ENCODE assay signal across 9 mouse cellular contexts in the genomic region with DNA sequence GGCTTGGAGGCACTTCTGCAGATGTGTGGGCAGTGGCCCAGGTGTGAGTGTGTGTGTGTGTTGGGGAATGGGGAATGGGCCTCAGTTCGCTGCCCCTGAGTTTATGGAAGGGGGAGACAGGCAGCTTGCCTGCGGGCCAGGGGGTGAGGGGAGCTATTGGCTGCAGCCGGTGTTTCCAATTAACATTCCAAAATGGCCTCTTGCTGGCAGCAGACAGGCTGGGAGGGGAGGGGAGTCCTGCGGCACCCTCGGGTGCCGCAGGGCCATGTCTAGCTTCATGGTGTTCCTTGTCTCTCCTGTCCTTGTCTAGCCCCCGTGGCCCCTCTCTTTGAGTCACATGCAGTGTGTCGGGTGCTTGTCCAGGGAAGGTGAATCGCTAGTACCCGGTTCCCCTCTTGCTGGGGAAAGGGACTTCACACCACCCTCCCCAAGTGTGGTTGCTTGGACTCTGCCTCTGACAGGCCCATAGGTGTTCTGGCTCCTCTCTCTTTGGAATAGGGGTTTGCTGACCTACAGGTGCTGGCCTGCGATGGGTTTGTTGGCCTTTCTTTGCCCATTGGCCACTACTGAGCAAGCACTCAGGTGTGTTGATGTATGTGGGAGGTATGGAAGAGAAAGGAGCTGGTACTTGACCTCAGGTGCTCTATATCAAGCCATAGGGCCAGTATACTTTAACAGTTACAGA. TPM values are rescaled to one million over a fixed set of nuclear protein-coding genes. Genes with fewer than 3 reads are reported as not detected.
DNase-seq lines count a peak whose midpoint lies in the region; ATAC-seq and TF ChIP-seq lines count a peak whose summit lies in the region.
"Had no signal": no experiment of that assay in that cellular context is flagged by ENCODE, and none has a peak within 500 bp of the region (broad histone marks: within the 10 kb centered on the region; RNA-seq: fewer than 3 reads in every experiment).

No protein-coding gene starts in this region.

- TF ChIP-seq CTCF in cerebellum, adult 2 months (IDR thresholded peaks at IDR 0.05; ENCODE audit: borderline replicate concordance, insufficient read depth, low read depth, low read length) = no peak

- H3K27me3 ChIP-seq in cerebellum, adult 2 months (ENCODE audit: control insufficient read depth, insufficient read depth, low read length) = no peaks in the 10 kb centered on the region
- no peaks in the 10 kb centered on the region for H3K27me3 ChIP-seq in embryonic facial prominence, embryonic 13.5 days
- H3K27me3 ChIP-seq in liver, embryonic 12.5 days (replicated peaks) = peaks cover 35% of the 10 kb centered on the region
- H3K27me3 ChIP-seq: Patski had no signal

- ATAC-seq in cerebellum, adult (ENCODE audit: insufficient number of reproducible peaks, low FRiP score, low TSS enrichment) = no peak
- ATAC-seq in embryonic facial prominence, embryonic 13.5 days (ENCODE audit: insufficient number of reproducible peaks, insufficient read depth, low FRiP score, low TSS enrichment, low read depth) = no peak
- no peak for ATAC-seq in liver, embryonic 12.5 days
- ATAC-seq: Patski had no signal

- TF ChIP-seq POLR2A in cerebellum, adult 2 months (IDR thresholded peaks at IDR 0.05; ENCODE audit: borderline replicate concordance, insufficient read depth, low read length) = no peak

- peaks cover 42% of the 10 kb centered on the region for H3K36me3 ChIP-seq in embryonic facial prominence, embryonic 13.5 days
- peaks cover 42% of the 10 kb centered on the region for H3K36me3 ChIP-seq in liver, embryonic 12.5 days

- DNase-seq in cerebellum, adult 2 months = peak in 1 of 2 experiments; percentile 51
- DNase-seq in CD4-positive helper T cell, adult 2 months (ENCODE audit: low read depth, low spot score) = peak; percentile 33
- peak; percentile 73 for DNase-seq in heart, postnatal 4 days
- DNase-seq in retina, embryonic 14.5 days (ENCODE audit: low spot score) = peak; percentile 55
- DNase-seq in thymus, postnatal 4 days = no peak

- peak overlapping the region; percentile 92 for H3K4me3 ChIP-seq in cerebellum, adult 2 months (replicated peaks; ENCODE audit: insufficient read depth, low read depth, low read length)
- peak overlapping the region; percentile 97 for H3K4me3 ChIP-seq in embryonic facial prominence, embryonic 13.5 days
- H3K4me3 ChIP-seq in liver, embryonic 12.5 days = peak overlapping the region; percentile 80

- H3K27ac ChIP-seq in cerebellum, adult 2 months (ENCODE audit: insufficient read depth, low read length) = peak overlapping the region; percentile 67; the same call in 1 of the 2 replicates
- peak overlapping the region; percentile 99 for H3K27ac ChIP-seq in embryonic facial prominence, embryonic 13.5 days
- no peak overlapping the region for H3K27ac ChIP-seq in liver, embryonic 12.5 days

- 1% methylated on average over 11 of the region's 11 CpGs for WGBS in cerebellum, adult 2 months
- 4% methylated on average over 11 of the region's 11 CpGs for WGBS in embryonic facial prominence, embryonic 13.5 days
- 15% methylated on average over 11 of the region's 11 CpGs for WGBS in liver, embryonic 12.5 days (ENCODE audit: insufficient replicate concordance)

- H3K4me1 ChIP-seq in cerebellum, adult 2 months (ENCODE audit: control insufficient read depth, insufficient read depth, low read length) = peaks cover 27% of the 10 kb centered on the region
- H3K4me1 ChIP-seq in embryonic facial prominence, embryonic 13.5 days = peaks cover 67% of the 10 kb centered on the region
- peaks cover 69% of the 10 kb centered on the region for H3K4me1 ChIP-seq in liver, embryonic 12.5 days

- peak overlapping the region; percentile 96 for H3K4me2 ChIP-seq in embryonic facial prominence, embryonic 13.5 days
- peak overlapping the region; percentile 89 for H3K4me2 ChIP-seq in liver, embryonic 12.5 days

- H3K9ac ChIP-seq in embryonic facial prominence, embryonic 13.5 days = peak overlapping the region; percentile 99
- H3K9ac ChIP-seq in liver, embryonic 12.5 days = peak overlapping the region; percentile 83

- no peaks in the 10 kb centered on the region for H3K9me3 ChIP-seq in embryonic facial prominence, embryonic 13.5 days
- no peaks in the 10 kb centered on the region for H3K9me3 ChIP-seq in liver, embryonic 12.5 days (replicated peaks)

RNA-seq across cellular contexts. Expression of a gene that starts 1.5 kb away (rescaled TPM):
- polyA plus RNA-seq in cerebellum, adult 2 months (2012; rRNA removed) = 46.4 and 49.6 TPM in 2 replicates
- polyA plus RNA-seq in embryonic facial prominence, embryonic 13.5 days (2015; fragmentation: Nextera tagmentation; extraction: Ambion mirVana) = 40.3 and 40.6 TPM in 2 replicates
- 10 to 100 TPM; 26.2 to 33.5 TPM for total RNA-seq in heart, postnatal 4 days (2021)
- 10.4 and 10.5 TPM in 2 replicates for polyA plus RNA-seq in liver, embryonic 12.5 days (2016; fragmentation: Nextera tagmentation; extraction: Ambion mirVana)

RNA-seq across cellular contexts. Expression of a gene that starts 59.3 kb away (rescaled TPM):
- polyA plus RNA-seq in cerebellum, adult 2 months (2012; rRNA removed) = 435 and 475 TPM in 2 replicates
- 841 and 1,083 TPM in 2 replicates for polyA plus RNA-seq in embryonic facial prominence, embryonic 13.5 days (2015; fragmentation: Nextera tagmentation; extraction: Ambion mirVana)
- total RNA-seq in heart, postnatal 4 days (2021) = 100 to 1,000 TPM; 471 to 490 TPM
- polyA plus RNA-seq in liver, embryonic 12.5 days (2016; fragmentation: Nextera tagmentation; extraction: Ambion mirVana) = 870 and 914 TPM in 2 replicates
